Mouse (Mus musculus) spleen, postnatal 36 days (tissue): ENCODE data around the gene Eml6.
"Not testable (repeated sequence)": the region's sequence is repeated elsewhere in the genome, so short reads cannot be mapped to it uniquely, and the experiment has no call there.

Experiments
- DNase-seq, 2 experiments: peaks; one replicate each; pipeline ENCODE4 v3.0.0; 2022; ENCODE audit warnings: low spot score in 2 of 2, mixed read lengths in 1 of 2

Gene Eml6

DNA sequence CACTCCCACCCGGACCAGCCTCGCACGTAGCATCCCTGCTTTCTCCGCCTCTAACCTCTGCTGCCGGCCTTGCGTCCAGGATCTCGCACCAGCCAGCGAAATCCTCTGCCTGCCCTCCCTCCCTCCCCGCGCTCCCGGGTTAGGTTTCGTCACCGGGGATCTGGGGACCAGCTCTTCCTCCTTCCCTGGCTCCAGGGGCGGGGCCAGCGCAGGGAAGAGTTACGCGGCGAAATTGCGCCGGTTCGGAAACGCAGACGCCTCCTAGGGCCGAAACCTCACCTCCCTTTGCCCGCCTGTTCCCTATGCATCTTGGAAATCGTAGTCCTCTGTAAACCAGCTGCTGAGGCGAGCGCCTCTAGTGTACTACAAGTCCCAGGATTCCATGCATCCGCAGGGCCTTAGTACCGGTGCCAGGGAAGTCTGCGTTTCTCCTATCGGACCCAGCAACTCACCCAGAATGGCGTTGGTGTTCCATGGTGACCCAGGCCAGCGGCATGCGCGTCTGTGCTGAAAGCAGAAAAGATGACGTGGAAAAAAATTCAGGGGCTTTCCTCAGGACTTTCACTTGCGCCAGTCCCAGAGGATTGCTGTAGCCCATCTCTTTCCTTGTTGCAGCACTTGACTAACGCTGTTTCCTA, at the start of gene Eml6:
TSS of gene Eml6 (minus strand) at position 199 of the 638 bp plus-strand sequence.
- DNase-seq = peak; percentile 69 to 72

DNA sequence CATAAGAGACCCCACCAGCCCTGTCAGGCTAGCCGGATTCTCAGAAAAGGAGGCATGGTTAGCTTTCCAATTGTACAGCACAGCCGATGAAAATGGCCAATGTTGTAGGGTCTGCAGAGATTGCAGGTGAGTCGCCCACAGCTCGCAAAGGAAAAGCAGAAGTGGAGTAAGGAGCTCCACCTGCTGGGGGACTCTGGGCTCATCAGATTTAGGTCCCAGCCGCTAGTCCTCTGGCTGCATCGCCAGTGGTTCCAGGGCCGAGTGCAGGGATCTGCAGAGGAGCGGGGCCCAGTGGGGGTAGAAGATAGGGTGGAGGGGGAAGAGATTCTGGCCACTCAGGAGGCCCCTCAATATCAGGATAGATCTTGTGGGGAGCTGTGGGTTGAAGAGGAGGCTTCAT, 31.5 kb upstream of the Eml6 start:
- no peak for DNase-seq

DNA sequence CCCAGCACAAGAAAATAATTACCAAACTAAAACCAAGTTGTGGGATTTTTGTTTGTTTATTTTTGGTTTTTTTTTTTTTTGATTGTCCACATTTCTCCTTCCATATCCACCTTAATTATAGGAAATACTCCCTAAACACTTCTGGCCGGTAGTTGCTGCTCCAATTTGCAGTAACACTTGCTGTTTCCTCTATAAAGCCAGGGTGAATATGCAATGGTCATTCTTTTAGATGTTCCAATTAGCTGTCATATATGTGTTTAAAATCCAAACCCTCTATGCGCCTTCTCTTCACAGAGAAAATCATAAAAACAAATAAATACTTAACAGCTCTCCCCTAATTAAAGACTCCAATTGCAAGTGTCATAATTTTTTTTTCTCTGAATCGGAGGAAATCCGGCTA, 689 bp downstream of the Eml6 start:
- DNase-seq = no peak

DNA sequence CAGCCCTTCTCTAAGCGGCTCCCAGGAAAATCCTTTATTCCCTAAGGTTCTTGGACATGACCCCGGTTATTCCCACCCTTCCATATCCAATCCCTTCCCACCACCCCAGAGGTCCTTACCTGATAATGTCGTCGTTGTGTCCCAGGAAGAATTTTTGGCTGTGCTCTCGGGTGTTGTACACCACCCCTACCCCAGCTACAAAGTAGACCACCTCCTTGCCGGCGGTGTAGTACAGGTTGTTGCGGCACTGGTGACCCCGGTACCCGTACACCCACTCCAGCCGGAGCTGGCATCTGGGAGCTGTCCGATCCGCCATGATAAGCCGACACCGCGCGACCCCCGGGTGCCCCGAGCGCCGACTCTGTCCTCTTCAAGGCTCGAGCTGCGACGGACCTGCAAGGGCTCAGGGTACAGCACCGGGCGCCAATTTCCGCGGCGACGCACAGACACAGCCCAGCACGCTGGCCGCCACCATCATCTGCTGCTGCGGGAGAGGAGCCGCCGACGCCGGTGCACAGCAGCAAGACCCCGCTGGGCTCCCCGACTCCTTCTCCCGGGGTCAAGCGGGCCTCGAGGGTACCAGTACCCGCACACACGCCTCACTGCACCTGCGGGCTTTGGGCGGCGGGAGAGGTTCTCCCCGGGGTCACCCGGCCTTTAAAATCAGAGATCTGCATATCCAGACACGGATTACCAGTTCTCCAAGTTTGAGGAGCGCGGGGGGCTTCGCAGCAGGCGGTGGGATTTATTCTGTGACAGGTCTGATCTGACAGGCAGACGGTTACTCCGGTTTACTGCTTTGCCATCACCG, 1.4 kb downstream of the Eml6 start:
- no peak for DNase-seq

DNA sequence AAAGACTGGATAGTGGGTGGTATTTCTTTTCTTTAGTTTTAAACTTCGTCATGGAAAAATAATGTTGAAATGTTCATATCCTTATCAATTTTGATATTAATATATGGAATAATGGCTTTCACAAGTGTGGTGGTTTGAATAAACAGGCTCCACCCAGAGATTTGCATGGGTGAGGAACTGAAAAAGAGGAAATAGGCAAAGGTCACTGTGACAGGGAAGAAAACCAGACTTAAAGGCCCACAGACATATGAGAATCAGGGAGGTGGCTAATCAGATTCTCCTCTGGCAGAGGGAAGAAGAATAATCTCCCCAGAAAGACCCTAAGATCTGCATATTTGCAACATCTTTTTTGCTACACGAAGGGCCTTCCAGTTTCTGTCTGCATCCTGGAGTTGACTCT, 39.6 kb downstream of the Eml6 start:
- no peak for DNase-seq

DNA sequence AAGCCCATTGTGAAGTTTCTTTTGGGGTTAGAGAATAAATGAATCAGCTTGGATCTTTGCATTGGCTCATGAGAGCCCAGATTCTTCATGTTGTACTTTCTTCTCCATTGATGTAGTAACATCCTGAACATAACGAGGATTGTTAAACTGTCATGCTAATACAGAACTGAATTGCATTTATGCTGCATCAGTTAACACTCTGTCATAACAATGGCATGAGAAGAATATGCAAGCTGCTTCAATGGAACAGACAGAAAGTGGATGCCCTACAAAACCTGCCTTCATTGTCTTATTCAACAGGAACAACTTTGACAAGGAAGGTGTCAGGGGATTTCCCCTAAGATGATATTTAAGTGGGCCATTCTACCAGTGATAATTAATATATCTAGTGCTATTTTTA, 57.0 kb downstream of the Eml6 start:
- no peak for DNase-seq

DNA sequence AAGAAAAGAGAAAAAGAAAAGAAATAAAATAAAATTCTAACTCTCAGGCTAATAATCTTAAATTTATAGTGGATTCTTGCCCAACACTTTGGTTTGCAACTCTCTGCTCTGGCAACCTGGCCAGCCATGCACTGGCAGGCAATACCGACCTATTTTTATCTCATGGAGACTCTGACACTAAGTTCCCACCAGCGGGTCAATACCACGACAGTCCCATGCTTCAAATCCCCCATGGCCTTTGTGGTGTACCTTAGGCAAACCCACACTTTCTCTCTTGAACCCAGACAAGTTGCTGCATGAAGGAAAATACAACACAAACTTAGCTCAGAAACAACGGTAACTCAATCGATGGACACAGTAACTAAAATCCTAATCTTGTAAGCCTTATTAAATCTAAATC, 66.5 kb downstream of the Eml6 start:
- no peak for DNase-seq

DNA sequence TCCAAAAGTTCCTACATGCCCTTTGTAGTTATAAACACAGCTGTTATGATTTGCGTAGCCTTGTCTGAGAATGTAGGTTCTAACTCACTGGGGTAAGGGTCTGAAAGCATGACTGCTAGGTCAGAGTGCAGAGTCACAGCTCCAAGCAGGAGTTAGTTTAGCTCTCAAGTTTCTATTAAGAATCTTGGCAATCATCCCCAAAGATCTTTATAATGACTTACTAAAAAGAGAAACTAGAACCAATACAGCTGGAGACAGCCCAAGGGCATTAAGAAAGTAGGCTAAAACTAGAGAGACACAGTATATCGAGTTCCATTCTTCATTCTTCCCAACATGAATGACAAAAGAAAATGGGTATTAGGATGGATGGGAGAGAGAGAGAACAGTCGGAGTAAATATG, 81.2 kb downstream of the Eml6 start:
- no peak for DNase-seq

DNA sequence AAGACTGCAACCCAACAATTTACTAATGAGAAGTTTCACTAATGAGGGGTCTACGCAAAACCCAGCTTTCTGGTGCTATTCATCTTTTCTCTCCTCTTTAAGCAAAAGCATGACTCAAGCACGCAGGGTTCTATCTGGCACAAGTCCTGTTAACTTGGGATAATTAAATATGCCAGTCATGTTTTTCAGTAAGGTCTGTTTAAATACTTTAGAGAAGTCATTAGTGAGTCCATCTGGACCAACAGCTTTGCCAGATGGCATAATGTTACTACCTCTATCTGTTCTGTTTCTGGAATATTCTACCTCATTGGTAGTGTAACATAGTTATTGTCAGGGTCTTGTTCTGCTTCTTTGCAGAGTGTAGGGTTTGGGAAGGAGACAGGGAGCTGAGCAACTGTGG, 101.5 kb downstream of the Eml6 start:
- no peak for DNase-seq

DNA sequence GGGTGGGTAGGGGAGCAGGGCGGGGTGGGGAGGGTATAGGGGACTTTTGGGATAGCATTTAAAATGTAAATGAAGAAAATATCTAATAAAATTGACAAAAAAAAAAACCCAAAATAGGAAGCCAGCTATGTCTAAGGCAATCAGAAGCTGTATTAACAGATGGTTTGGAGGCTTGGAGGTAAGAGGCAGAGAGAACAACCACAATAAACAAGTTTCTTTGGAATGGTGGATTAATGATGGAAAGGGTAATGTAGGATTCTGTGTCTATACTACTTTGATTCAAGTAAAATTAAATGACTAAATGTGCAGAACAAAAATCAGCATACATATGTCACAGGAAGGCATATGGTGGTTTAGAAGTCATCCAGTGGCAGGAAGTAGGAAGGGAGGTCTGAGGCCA, 102.0 kb downstream of the Eml6 start:
- no peak for DNase-seq

DNA sequence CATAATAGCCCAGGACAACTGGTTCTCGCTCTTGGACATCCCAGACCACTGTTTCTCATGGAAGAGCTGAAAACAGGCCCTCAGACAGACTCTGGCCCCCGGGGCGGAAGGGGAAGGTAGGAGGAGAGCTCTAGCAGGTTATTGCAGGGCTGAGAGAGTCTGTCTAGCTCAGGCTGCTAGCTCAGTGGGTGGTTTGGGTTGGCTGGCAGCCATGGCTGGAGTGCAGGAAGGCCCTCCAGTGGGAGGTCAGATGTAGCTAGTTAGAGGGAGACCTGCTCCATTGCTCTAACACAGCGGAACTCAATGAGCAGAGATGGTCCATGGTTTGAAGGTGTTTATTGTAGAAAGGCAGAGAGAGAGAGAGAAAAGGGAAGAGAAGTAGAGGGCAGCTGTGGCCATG, 112.7 kb downstream of the Eml6 start:
- DNase-seq = no peak

DNA sequence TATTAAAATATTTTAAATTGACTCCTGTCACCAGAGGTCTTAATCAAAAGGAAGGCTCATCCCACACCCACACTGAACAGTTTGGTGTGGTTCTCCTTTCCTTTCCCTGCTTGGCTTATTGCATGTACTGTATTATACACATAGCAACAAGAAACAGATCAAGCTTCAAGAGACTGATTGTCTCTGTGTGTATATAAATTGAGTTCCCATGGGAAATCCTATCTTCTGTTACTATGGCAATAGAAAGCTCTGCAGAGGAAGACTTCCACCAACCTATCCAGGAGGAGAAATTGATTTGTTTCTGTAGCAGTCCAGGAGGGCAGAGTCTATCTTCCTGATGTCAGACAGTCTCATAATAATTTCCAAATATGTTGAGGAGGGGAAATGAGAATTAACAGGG, 116.5 kb downstream of the Eml6 start:
- no peak for DNase-seq

DNA sequence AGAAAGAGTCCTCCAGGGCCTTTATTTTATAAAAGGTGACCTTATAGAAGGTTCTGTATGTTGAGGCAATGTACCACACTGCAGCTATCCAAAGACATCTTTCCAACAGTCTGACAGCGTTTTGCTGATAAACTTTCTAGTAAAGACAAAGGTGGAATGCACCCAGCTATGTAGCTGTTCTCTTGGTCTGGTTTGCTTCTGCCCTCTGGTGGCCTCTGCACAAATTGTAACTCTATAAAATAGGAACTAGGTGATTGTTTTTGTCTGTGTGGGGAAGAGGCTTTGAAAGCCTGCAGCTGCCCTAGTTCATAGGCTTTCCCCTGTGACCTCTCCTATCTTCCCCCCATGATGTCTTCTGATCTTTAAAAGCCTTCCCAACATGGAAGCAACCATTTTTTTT, 140.7 kb downstream of the Eml6 start:
- DNase-seq = peak; percentile 41 to 53

DNA sequence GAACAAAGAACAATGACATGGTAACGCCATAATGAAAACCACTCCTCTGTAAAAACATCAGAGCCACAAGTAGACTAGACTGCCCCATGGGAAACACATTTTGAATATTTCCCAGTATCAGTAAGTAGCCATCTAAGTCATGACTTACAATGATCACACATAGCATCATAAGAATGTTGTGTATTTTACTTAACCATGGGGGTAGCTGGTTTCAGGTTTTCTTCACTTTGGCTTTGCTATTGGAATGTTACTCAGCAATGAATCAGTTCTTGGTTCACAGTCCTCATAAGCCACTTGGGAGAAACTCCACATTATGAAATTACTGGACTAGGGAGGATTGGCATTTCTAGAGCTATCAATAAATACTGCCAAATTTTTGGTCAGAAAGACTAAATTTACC, 141.5 kb downstream of the Eml6 start:
- no peak for DNase-seq

DNA sequence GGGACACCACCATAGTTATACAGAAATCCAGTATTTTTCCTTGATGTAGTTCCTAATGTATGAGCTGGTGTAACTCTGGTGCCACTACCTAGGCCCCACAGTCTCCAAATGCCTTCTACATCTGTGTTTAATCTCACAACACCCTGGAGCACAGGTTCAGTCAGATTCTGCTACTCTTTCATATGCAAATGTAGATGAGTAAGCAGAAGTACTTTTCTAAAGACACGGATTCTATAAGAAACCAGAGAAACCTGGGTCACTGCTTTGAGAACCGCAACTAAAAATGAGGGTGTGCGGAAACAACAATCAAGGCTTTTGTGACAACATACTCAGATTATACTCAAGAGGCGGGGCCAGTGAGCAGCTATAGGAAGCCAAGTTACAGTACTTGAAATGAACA, 142.8 kb downstream of the Eml6 start:
- no peak for DNase-seq

DNA sequence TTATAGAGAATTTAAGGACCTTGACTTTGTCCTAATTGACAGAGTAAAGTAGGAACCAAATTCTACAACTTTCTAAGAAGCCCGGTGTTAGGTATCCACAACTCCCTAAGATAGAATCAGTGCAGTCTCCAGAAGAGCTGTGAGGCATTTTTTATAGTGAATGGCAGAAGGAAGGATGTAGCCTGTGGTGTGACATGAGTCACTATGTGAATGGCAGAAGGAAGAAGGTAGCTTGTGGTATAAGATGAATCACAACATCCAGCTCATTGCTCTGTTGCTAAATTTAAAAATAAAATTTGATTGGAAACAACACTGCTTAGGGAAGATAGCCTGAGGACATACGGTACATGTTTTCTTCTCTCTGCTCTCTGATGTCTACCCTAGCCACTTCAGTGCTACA, 146.2 kb downstream of the Eml6 start:
- no peak for DNase-seq

DNA sequence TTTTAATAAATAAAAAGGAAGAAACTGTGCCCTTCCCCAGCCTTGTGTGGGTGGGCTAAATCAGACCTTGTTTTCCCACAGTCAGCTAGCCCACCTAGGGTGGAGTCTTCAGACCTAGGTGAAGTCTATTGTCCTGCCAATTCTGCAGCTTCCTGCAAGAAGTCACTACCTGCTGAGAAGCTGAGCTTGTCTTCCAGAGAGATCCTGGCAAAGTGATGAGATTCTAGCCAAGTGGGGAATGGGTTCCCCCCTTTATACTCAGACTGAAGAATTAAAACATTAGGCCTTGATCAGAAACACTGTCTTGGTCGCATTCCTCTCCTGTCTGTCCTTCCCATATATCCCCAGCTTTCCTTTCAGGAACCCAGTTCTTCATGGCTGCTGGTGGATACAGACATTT, 147.9 kb downstream of the Eml6 start:
- DNase-seq = no peak

DNA sequence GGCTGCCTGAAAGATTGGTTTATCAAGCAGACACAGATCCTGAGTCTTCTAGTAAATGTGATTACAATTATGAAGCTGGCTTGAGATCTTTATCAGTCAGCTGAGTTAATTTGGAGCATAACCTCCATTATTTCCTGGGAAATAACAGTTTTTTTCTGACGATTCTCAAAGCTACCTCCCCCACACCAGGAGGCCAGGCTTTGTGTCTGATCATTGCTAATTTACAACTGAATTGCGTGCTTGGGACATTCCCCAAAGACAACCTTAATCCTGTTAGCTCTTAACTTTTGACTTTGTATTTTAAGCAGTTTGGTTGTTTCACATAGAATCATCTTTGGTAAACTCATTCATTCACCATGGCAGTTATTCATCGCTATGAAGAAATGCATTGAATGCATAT, 148.6 kb downstream of the Eml6 start:
- no peak for DNase-seq

DNA sequence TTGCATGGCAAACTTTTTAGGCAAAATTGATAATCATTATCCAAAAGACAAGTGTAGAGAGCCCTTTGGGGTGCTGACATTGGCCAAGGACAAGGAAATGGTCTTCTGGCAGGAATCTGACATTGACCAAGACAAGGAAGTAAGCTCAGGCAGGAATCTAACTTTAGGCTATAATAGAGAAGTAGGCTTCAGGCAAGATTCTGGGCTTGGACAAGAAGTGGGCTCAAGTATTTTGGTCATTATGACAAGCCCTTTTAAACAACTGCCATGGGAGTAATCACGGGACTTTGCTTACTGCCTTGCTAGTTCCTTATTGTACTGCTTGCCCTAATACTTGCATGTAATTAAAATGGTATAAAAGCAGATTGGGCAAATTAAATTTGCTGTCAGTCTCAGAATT, 151.1 kb downstream of the Eml6 start:
- DNase-seq = not testable (repeated sequence)

DNA sequence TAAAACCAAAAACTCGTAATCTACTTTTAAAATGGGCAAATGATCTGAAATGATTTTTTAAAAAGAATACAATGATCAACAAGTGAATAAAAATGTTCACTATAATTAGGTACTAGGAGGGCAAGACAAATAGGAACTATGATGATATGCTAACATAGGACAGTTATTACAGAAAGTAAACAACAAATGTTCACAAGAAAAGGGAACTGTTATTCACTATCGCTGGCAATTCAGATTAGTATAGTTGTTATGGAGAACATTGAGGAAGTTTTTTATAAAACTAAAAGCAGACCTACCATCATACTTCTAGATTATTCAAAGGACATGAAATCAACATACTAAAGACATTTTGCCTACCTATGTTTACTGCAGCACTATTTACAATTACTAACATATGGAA, 155.7 kb downstream of the Eml6 start:
- no peak for DNase-seq

DNA sequence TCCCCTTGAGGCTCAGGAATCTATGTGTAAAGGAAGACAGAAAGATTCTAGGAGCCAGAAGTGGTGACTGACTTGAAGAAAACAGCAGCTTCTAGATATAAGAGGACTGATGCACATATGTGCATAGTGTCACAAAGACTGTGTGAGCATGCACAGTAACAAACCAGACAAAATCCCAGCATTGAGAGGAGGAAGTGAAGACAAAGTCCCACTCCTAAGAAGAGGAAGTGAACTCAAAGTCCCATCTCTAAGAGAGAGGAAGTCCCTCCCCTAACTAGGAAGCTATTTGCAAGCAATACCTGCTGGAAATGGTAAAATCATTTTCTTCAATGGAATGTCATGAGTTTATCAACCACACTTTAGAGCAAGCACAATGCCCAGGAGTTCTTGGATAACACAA, 161.6 kb downstream of the Eml6 start:
- DNase-seq = no peak

DNA sequence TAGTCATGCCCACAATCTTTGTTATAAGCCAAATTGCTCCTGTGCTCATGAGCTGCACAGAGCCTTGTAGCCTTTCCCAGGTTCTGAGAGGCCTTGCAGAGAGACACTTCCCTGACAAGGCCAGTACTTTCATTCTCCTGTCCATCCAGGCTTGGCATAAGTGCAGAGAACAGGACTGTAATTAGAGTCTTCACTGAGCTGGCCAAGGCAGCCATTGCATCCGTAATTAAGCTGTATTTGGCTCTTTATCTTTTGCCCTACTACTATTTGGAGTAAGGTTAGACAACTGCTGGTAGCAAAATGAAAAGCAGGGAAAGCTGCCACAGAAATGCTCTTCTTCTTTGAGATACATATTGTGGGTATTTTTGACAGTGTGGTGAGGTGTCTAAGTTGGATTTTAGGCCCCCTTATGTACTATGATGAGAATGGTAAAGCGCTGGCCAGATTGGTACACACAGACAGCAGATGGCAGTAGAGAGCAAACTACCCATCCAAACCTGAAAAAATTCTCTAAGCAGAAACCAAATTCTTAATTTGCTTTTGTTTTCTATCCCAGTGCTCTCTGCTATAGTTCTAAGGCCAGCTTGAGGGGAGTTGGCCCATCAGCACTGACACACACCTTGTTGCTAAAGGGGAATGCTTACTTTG, 164.0 kb downstream of the Eml6 start:
- no peak for DNase-seq

DNA sequence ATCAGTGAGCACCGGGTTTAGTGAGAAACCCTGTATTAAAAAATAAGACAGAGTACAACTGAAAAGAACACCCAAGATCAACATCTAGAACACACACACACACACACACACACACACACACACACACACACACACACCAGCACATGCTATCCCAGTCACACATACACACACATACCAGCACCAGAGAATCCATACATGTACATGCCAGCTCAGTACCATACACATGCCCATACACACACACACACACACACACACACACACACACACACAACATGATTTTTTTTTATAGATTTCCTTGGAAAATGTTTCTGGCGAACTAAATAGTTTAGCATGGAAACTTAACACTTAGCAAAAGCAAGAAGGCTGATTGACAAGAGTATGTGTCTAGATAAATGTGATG, 164.8 kb downstream of the Eml6 start:
- DNase-seq = no peak
